Mouse (Mus musculus): ENCODE measurements around the gene Sptbn4. TPM values are rescaled to one million over a fixed set of nuclear protein-coding genes. Genes with fewer than 3 reads are reported as not detected.

The Sptbn4 gene
- polyA plus RNA-seq, 1 experiment from 2014 or later, result 0.28 TPM

GRCm38 (mm10) chr7:27478561-27478960, 31.1 kb upstream of the Sptbn4 start:
- WGBS, result 71% methylated on average over 7 of the region's 7 CpGs
- Histone ChIP-seq H3K4me2 (ENCODE audit: low read length) (no peak overlapping the region), H3K27me3 (ENCODE audit: insufficient read depth, low read length) (no peaks in the 10 kb centered on the region), H3K36me3 (ENCODE audit: insufficient read depth, low read length) (peaks cover 5% of the 10 kb centered on the region; the same call in 1 of the 2 replicates), H3K4me1 (replicated peaks; ENCODE audit: insufficient read depth, low read length) (peaks cover 6% of the 10 kb centered on the region), H3K4me3 (replicated peaks; ENCODE audit: low read depth, low read length) (no peak overlapping the region), H3K9me3 (replicated peaks; ENCODE audit: low read length) (no peaks in the 10 kb centered on the region), H3K9ac (ENCODE audit: low read depth, low read length) (no peak overlapping the region), H3K27ac (peak overlapping the region; percentile 42; the same call in 1 of the 2 replicates)
- ATAC-seq (replicated peaks; ENCODE audit: low FRiP score, low read depth), result no peak
- TF ChIP-seq CTCF (IDR thresholded peaks at IDR 0.05; ENCODE audit: low read depth), result no peak
- no peak for DNase-seq (ENCODE audit: low spot score)

GRCm38 (mm10) chr7:27476098-27476635, 28.7 kb upstream of the Sptbn4 start:
- peaks cover 5% of the 10 kb centered on the region; the same call in 1 of the 2 replicates for H3K36me3 ChIP-seq (ENCODE audit: insufficient read depth, low read length)
- no peaks in the 10 kb centered on the region for H3K27me3 ChIP-seq (ENCODE audit: insufficient read depth, low read length)
- H3K4me2 ChIP-seq (ENCODE audit: low read length), result no peak overlapping the region
- no peak for ATAC-seq (replicated peaks; ENCODE audit: low FRiP score, low read depth)
- H3K27ac ChIP-seq, result no peak overlapping the region
- H3K9ac ChIP-seq (ENCODE audit: low read depth, low read length), result no peak overlapping the region
- no peaks in the 10 kb centered on the region for H3K9me3 ChIP-seq (replicated peaks; ENCODE audit: low read length)
- no peak for DNase-seq (ENCODE audit: low spot score)
- peaks cover 6% of the 10 kb centered on the region for H3K4me1 ChIP-seq (replicated peaks; ENCODE audit: insufficient read depth, low read length)
- H3K4me3 ChIP-seq (replicated peaks; ENCODE audit: low read depth, low read length), result no peak overlapping the region
- 88% methylated on average over 14 of the region's 14 CpGs for WGBS
- no peak for TF ChIP-seq CTCF (IDR thresholded peaks at IDR 0.05; ENCODE audit: low read depth)

GRCm38 (mm10) chr7:27475596-27475995, 28.1 kb upstream of the Sptbn4 start:
- TF ChIP-seq CTCF (IDR thresholded peaks at IDR 0.05; ENCODE audit: low read depth), result no peak
- Histone ChIP-seq H3K9me3 (replicated peaks; ENCODE audit: low read length) (no peaks in the 10 kb centered on the region), H3K4me1 (replicated peaks; ENCODE audit: insufficient read depth, low read length) (peaks cover 6% of the 10 kb centered on the region), H3K27me3 (ENCODE audit: insufficient read depth, low read length) (no peaks in the 10 kb centered on the region), H3K27ac (no peak overlapping the region), H3K36me3 (ENCODE audit: insufficient read depth, low read length) (peaks cover 5% of the 10 kb centered on the region; the same call in 1 of the 2 replicates), H3K9ac (ENCODE audit: low read depth, low read length) (no peak overlapping the region), H3K4me2 (ENCODE audit: low read length) (peak overlapping the region; percentile 63; the same call in 1 of the 2 replicates), H3K4me3 (replicated peaks; ENCODE audit: low read depth, low read length) (no peak overlapping the region)
- DNase-seq (ENCODE audit: low spot score) (no peak), ATAC-seq (replicated peaks; ENCODE audit: low FRiP score, low read depth) (no peak)
- WGBS, result 91% methylated on average over 2 of the region's 2 CpGs

- WGBS, result under 1% methylated on average over 22 of the region's 23 CpGs
- peak; percentile 72 for TF ChIP-seq CTCF (IDR thresholded peaks at IDR 0.05; ENCODE audit: low read depth)
- peak overlapping the region; percentile 73 for H3K4me3 ChIP-seq (replicated peaks; ENCODE audit: low read depth, low read length)
- no peaks in the 10 kb centered on the region for H3K27me3 ChIP-seq (ENCODE audit: insufficient read depth, low read length)
- DNase-seq (ENCODE audit: low spot score), result peak; percentile 100
- H3K4me2 ChIP-seq (ENCODE audit: low read length), result peak overlapping the region; percentile 63
- ATAC-seq (replicated peaks; ENCODE audit: low FRiP score, low read depth), result peak; percentile 93
- H3K4me1 ChIP-seq (replicated peaks; ENCODE audit: insufficient read depth, low read length), result peaks cover 6% of the 10 kb centered on the region
- peaks cover 5% of the 10 kb centered on the region; the same call in 1 of the 2 replicates for H3K36me3 ChIP-seq (ENCODE audit: insufficient read depth, low read length)
- peak overlapping the region; percentile 94 for H3K27ac ChIP-seq
- H3K9me3 ChIP-seq (replicated peaks; ENCODE audit: low read length), result no peaks in the 10 kb centered on the region
- H3K9ac ChIP-seq (ENCODE audit: low read depth, low read length), result peak overlapping the region; percentile 66
Observed at GRCm38 (mm10) chr7:27474490-27474954, 27.0 kb upstream of the Sptbn4 start.

GRCm38 (mm10) chr7:27473835-27474489, 26.5 kb upstream of the Sptbn4 start:
- no peak for ATAC-seq (replicated peaks; ENCODE audit: low FRiP score, low read depth)
- no peaks in the 10 kb centered on the region for H3K27me3 ChIP-seq (ENCODE audit: insufficient read depth, low read length)
- peak overlapping the region; percentile 63 for H3K4me2 ChIP-seq (ENCODE audit: low read length)
- peak overlapping the region; percentile 66 for H3K9ac ChIP-seq (ENCODE audit: low read depth, low read length)
- H3K4me1 ChIP-seq (replicated peaks; ENCODE audit: insufficient read depth, low read length), result peaks cover 6% of the 10 kb centered on the region
- H3K9me3 ChIP-seq (replicated peaks; ENCODE audit: low read length), result no peaks in the 10 kb centered on the region
- WGBS, result under 1% methylated on average over 34 of the region's 34 CpGs
- H3K4me3 ChIP-seq (replicated peaks; ENCODE audit: low read depth, low read length), result peak overlapping the region; percentile 73
- H3K36me3 ChIP-seq (ENCODE audit: insufficient read depth, low read length), result peaks cover 5% of the 10 kb centered on the region; the same call in 1 of the 2 replicates
- peak; percentile 60 for DNase-seq (ENCODE audit: low spot score)
- TF ChIP-seq CTCF (IDR thresholded peaks at IDR 0.05; ENCODE audit: low read depth), result no peak
- peak overlapping the region; percentile 94 for H3K27ac ChIP-seq

GRCm38 (mm10) chr7:27473156-27473834, 25.8 kb upstream of the Sptbn4 start, which contains the start of gene Sertad3:
Gene Sertad3 (plus strand): TSS chr7:27473768.
- peak within 1 kb of the TSS; percentile 66 for H3K9ac ChIP-seq (ENCODE audit: low read depth, low read length)
- under 1% methylated on average over 36 of the region's 36 CpGs for WGBS

More at GRCm38 (mm10) chr7:27473156-27473834, 25.8 kb upstream of the Sptbn4 start, which contains the start of gene Sertad3:
- no peaks in the 10 kb centered on the region for H3K27me3 ChIP-seq (ENCODE audit: insufficient read depth, low read length)
- peaks cover 5% of the 10 kb centered on the region; the same call in 1 of the 2 replicates for H3K36me3 ChIP-seq (ENCODE audit: insufficient read depth, low read length)
- peaks cover 6% of the 10 kb centered on the region for H3K4me1 ChIP-seq (replicated peaks; ENCODE audit: insufficient read depth, low read length)
- peak; percentile 18; the same call in 1 of the 2 replicates for TF ChIP-seq CTCF (IDR thresholded peaks at IDR 0.05; ENCODE audit: low read depth)
- H3K9me3 ChIP-seq (replicated peaks; ENCODE audit: low read length), result no peaks in the 10 kb centered on the region
- DNase-seq (ENCODE audit: low spot score) (peak; percentile 99), ATAC-seq (replicated peaks; ENCODE audit: low FRiP score, low read depth) (peak; percentile 94)
- peak within 1 kb of the TSS; percentile 63 for H3K4me2 ChIP-seq (ENCODE audit: low read length)
- H3K4me3 ChIP-seq (replicated peaks; ENCODE audit: low read depth, low read length), result peak within 1 kb of the TSS; percentile 73
- H3K27ac ChIP-seq, result peak within 1 kb of the TSS; percentile 94

All from kidney, postnatal 0 days (tissue).